Mouse (Mus musculus): ENCODE measurements around the gene Kti12.

GRCm38 (mm10) chr4:108833828-108834114, 13.8 kb upstream of the Kti12 start:
- TF ChIP-seq CTCF (IDR thresholded peaks at IDR 0.05; ENCODE audit: control insufficient read depth, insufficient read depth, insufficient read length) = no peak
- TF ChIP-seq USF1 (IDR thresholded peaks at IDR 0.05; ENCODE audit: low read depth) = no peak
- TF ChIP-seq CEBPB (IDR thresholded peaks at IDR 0.05; ENCODE audit: low read depth) = peak; percentile 73

All from C2C12 (cell line).